Mouse (Mus musculus) 416B (cell line): ENCODE data around the gene Myo15b.

Source experiments
- DNase-seq: peaks from one replicate; pipeline ENCODE4 v3.0.0; 2011; ENCODE audit warnings: low read depth

The Myo15b gene

DNA sequence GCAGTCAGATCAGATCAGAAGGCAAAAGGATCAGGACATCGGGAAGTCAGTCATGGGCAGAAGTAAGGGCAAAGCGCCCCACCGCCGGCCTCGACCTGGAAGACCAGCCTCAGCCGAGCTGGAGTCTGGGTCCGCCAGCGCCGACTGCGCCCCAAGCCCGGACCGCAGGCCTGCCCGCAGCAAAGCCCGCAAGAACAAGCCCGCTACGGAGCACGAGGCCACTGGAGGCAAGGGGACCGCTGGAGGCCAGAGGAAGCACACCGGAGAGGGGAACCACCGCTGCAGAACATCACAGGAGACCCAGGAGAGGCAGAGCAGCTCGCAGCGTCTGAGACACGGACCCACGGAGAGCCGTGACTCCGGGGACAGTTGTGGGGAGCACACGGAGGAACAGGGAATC is at the start of gene Myo15b:
TSS of gene Myo15b (plus strand) at position 53 of the 400 bp plus-strand sequence.
- DNase-seq: no peak

GRCm38 (mm10) chr11:115808696-115809310 is 49.4 kb upstream of the Myo15b start:
- DNase-seq: peak; percentile 24

GRCm38 (mm10) chr11:115809311-115809781 is 48.9 kb upstream of the Myo15b start:
- DNase-seq: no peak

- DNase-seq: no peak
These were observed 47.8 kb upstream of the Myo15b start for GRCm38 (mm10) chr11:115810377-115810776.

DNA sequence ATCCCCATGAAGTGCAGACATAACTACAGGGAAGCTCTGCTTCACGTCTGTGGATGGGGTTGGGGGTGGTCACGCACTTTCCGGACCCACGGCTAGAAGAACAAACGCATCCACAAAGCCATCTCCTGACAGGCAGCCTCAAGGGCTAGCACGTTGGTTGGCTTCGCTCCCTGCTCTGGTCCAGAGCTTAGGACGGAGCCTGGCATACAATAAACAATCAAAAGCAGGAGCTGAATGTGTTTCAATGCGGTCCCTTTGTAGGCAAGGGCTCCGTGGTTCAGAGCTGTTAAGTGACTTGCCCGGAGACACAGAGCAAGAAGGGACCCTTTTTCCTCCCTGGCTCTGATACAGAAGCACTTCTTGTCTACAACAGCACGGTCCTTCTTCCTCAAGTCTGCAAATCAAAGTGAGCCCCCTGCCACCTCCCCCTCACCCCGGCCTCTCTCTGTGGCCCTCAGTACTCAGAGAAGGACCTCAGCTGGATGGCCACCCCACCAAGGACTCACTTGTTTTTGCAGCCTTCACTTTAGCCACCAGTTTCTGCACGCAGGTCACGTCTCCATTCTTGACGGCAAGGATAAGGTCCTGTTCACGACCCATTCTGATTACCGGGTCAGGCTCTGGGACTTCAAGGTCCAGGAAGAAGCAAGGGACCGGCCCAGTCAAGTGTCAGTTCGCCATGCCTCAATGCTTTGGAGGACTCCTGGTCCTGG is 46.7 kb upstream of the Myo15b start:
- DNase-seq: no peak

- DNase-seq: no peak
These were observed 46.1 kb upstream of the Myo15b start for GRCm38 (mm10) chr11:115812095-115812494.

DNA sequence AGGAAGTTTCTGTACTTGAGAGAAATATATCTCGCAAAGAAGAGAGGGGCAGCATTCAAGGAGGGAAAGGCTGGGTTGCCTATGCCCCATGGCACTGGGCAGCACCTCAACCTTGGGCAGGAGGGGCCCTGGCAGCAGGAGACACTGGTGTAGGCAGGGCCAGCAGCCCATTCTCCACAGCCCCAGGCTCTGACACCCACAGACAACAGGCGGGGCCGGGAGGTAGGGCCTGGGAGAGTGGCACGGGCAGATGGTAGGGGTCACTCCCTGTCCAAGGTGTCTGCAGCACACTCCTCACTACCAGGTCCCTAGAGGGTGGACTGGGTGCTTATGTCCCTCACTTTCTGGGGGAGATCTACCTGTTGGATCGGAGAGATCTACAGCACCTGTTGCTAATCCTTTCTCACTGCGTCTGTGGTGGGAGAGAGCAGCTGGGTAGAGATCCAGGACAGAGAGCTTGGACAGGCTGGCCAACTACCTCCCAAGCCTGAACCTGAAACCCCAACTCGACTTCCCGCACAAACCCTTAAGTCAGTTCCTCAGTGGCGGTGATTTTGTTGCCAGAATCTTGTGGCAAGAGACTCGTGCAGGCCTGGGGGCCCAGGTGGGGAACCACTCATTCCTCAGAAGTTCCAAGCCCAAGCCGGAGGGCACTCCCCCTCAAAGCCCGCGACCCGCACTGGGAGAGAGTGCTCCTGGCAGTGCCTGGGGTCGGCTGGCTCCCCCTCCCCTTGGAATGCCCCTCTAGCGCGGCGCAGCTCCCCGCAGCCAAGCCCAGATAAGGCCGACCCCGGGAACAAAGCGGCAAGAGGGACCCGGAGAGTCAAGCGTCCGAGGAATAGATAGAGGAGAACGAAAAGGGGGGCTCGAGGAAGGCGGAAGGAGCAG is 45.4 kb upstream of the Myo15b start:
- DNase-seq: no peak

DNA sequence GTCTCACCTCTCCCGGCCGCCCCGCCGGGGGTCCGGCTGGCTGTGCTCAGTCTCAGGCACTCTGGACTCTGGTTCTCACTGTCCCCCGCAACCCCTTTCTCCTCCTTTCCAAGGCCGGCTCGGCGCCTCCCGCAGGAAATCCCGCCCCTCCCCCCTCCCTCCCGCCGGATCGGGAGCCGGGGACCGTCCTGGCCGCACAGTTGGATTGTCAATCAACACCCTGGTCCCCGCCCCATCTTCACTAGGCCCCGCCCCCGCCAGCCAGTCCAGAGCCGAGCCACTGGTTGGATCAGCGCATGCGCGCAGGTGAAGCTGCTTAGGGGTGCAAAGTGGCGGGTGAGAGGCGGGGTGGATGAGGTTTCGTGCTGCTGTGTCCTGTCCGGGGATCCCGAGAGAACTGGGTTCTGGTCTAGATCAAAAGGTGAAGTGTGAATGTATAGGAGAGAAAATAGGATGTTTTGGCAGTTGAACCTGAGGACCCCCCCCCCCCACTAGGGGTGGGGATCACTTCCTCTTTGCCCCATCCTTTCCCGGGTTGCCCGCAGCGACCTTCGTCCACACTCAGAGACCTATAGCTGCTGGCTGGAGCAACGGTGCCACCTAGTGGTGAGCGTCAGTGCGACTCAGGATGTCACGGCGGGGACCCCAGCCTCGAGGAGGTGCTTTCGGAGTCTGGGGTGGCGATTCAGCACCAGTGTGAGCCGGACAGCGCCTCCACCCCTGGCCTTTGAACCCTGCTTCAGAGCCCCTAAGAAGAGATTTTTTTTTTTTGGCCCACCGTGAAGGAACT is 44.5 kb upstream of the Myo15b start, which contains the start of gene Caskin2:
TSS of gene Caskin2 (minus strand) at position 133 of the 790 bp plus-strand sequence.
- peak; percentile 93 for DNase-seq

DNA sequence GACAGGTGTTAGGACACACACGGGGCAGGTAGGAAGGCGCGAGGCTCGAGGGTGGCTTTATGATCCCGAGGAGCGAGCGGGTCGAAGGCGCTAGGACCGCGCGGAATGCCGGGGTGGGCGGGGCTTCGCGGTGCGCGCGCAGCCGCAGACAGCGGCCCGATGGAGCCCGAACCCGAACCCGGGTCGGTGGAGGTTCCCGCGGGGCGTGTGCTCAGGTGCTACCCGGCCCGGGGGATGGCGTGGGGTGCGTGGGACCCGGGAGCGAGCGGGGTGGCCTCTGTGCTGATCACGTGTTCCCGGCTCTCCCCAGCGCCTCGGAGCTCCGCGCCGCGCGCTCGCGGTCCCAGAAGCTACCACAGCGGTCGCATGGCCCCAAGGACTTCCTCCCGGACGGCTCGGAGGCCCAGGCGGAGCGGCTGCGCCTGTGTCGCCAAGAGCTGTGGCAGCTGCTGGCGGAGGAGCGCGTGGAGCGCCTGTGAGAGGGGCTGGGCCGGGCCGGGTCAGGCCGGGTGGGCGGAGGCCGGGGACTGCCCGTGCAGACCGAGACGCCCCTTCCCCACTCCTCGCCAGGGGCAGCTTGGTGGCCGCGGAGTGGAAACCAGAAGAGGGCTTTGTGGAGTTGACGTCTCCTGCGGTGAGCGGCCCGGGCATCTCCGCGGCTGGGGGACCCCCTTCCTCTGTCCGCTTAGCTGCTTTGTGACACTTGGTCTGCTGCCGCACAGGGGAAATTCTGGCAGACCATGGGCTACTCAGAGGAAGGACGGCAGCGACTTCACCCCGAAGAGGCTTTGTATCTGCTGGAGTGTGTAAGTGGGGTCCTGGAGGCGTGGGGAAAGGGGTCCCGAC is 43.4 kb upstream of the Myo15b start, which contains the start of gene Tsen54:
TSS of gene Tsen54 (plus strand) at position 120 of the 846 bp plus-strand sequence.
- peak; percentile 76 for DNase-seq

GRCm38 (mm10) chr11:115817331-115817730 is 40.9 kb upstream of the Myo15b start:
- DNase-seq: peak; percentile 39

DNA sequence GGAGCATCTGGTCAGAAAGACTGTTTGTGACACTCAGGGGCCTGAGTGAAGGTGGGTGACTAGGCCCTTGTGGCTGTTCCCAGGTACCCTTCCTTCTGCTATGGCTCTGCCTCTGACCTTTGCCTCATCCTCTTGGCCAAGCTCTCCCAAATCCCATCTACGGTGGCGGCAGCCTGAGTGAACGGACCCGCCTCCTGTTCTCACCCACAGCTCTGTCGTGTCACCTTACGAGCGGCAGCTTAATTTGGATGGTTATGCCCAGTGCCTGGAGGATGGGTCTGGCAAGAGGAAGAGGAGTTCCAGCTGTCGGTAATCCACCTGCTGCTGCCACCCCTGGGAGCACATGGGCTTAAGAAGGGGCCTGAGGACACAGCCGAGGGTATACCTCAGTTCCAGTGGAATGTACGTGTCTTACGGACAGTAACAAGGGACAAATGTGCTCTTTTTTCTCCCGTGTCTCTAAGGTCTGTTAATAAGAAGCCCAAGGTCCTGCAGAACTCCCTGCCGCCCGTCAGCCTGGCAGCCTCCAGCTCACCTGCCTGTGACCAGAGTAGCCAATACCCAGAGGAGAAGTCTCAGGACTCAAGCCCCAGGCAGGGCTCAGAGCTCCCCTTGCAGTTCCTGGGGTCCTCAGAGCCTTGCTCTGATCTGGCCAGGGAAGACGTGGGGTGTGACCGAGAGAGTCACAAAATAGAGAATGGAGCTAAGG is 38.1 kb upstream of the Myo15b start:
- no peak for DNase-seq

- DNase-seq: no peak
These were observed 37.2 kb upstream of the Myo15b start for GRCm38 (mm10) chr11:115821001-115821400.

DNA sequence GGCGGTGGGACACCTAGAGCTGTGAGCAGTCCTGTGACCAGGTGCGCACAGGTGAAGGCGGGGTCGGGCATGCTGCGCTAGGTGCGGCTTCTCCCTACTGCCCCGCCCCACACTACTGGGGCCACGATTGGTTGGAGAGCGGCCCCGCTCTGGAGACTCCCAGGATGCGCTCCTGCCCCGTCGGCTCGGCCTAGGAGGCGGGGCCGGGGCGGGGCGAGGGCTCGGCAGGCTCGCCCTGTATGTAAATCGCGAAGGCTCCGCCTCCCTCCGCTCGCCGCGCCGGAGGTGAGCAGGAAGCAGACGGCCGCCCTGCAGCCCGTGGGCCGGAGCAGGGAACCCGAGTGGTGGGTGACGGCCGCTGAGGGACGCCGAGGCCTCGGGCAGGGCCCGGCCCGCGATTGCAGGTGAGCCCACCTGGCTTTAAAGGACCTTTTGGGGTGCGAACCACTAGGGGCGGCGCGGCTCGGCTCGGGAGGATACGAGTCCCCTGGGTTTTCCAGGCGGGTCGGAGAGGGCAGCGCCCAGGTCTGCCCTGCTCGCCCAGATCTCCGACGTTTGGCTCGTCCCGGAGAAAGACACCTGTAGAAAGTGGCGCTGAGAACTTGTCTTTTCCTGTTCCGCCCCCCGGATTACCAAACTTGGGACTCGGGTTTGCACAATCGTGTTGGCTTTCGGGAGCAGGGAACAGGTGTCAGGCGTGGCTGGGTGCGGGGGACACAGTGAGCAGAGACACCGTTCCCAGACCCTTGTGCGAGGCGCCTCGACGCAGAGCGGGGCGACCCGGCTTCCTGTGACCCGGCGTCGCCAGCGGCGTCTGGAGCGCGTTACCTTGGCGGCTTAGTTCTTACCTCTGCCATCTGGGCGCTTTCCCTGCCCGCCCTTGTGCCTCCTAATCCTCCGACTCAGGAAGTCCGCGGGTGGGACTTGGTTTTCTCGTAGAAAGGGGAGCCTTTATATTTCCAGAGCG is 34.1 kb upstream of the Myo15b start, which contains the start of gene Llgl2:
TSS of gene Llgl2 (plus strand) at position 276 of the 967 bp plus-strand sequence.
- no peak for DNase-seq

GRCm38 (mm10) chr11:115824813-115825212 is 33.4 kb upstream of the Myo15b start:
- DNase-seq: no peak

DNA sequence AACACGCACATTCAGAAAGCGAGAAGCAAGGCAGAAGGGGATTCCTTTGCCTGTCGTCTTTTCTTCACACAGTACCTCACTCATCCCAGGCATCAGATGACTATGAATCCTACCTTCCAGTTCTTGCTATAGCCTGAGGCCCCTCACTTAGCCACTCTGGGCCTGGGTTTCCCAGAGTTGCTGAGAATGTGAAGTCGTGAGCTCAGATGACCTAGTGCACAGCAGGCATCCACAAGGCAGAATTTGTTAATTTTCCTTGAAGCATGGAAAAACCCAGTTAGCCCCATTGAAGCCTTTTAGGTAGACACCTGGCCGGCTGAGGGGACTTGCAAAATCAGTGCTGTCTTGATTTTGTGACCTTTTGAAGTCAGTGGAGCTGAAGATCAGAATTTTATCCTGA is 31.7 kb upstream of the Myo15b start:
- DNase-seq: no peak

DNA sequence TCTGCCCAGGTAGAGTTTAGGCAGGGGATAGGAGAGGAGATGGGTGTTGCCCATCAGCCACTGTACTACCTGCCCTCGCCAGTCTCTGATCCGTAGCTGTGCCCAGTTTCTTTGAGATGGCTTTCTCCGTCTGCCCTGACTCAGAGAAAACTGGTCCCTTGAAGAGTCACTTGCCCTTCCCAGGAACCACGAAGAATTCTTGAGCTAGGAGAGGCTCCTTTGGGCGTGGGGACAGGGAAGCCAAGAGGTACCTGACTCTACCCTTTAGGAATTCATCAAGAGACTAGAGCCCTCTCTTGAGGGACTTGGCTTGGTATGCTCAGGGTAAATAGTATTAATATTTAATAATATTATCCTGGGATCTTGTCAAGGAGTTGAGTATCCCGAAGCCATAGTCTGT is 30.6 kb upstream of the Myo15b start:
- no peak for DNase-seq

DNA sequence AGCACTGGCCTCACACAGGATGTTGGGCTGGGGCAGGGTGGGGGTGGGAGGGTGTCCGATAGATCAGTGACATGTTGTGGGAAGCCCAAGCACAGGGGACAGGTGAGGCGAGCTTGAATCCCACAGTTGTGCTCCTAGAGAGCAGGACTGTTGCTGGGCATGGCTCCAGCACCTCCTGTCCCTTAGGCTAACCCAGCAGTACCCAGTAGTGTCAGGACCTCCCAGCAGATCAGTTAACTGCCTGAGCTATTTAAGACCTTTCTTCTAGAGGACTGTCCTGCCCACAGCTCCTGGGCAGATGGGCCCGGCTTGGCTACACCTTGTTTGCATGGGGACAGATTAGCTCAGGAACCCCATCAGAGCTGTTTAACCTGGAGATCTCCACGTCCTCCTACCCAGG is 29.2 kb upstream of the Myo15b start:
- no peak for DNase-seq

DNA sequence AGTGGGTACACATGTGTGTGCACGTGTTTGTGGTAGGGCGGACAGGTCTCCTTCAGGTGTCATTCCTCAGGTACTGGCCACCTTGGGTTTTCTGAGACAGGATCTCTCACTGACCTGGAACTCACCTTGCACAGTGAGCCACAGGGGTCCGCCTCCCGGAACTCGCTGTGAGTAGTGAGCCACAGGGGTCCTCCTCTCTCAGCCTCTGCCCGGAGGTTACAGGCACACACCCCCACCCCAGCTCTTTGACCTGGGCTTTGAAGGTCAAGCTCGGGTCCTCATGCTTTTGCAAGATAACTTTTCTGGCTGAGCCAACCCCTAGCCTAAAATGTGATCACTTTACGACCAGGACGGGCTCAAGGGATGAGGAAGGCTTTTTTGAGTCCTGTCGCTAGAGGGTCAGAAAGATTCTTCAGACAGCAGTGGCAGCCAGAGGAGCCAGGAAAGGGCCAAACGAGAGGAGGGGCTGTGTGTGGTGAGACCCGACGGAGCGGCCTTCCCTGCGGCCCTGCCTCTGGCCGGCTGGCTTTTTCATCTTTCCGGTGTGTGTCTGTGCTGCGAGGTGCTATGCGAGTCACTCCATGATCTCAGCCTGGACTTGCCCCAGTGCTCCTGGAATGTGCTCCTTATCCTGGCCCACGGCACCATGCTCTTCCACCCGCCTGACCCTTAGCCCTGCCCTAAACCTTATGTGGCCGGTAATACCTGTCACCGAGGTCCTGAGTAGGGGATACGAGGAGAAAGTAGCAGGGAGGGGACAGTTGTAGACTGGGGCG is 27.5 kb upstream of the Myo15b start:
- no peak for DNase-seq
